Mouse (Mus musculus) brain, embryonic 18.5 days (tissue): ENCODE results near the gene Dennd6a.
A peak's percentile ranks its signal among the peaks of the same experiment; 100 is the strongest.
"Not testable (repeated sequence)": the region's sequence is repeated elsewhere in the genome, so short reads cannot be mapped to it uniquely, and the experiment has no call there.

Experiments used
- DNase-seq: peaks from one replicate; pipeline ENCODE4 v3.0.0-alpha.2; 2012; ENCODE audit warnings: low read depth, low spot score

Dennd6a gene

DNA sequence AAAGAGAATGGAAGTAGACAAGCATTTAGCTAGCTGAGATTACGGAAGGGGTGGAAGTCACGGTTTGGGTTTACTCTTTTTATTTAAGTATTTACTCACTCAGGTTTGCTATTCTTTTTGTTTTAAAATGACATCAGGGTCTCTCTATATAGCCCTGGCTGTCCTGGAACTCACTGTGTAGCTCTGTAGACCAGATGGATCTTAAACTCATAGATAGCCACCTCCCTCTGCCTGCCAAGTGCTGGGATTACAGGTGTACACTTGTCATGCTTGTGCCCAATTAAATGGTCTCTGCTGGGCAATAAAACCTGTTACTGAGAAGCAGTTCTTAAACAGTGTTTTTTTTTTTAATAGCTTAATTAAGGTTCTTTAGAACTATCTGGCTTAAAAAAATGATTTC, 66.3 kb downstream of the Dennd6a start:
- DNase-seq, result no peak

DNA sequence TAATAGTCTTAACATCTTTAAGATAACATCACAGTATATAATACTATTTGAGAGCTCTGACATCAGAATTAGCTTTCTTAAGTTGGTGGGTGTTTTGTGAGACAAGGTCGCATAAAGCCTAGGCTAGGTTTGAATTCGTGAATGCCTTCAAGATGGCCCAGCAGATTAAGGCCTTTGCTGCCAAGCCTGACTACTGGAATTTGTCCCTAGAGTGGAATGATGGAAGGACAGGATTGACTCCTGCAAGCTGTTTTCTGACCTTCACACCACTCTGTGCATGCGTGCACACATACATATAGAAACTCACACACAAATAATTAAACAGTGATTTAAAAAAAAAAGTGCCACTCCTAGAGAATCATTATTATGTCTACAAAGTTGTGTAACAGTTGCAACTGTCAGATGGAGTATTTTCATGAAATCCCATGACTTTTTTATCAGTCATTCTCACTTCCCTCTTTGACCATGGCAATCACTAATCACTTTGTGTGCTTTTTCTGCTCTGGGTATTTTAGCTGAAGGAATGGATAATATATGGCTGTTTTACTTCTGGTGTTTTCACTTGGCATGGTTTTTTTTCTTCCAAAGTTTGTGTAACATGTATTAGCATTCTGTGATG, 69.5 kb downstream of the Dennd6a start:
- DNase-seq, result no peak

- no peak for DNase-seq
These were observed 72.5 kb downstream of the Dennd6a start for GRCm38 (mm10) chr14:26645989-26646650.

DNA sequence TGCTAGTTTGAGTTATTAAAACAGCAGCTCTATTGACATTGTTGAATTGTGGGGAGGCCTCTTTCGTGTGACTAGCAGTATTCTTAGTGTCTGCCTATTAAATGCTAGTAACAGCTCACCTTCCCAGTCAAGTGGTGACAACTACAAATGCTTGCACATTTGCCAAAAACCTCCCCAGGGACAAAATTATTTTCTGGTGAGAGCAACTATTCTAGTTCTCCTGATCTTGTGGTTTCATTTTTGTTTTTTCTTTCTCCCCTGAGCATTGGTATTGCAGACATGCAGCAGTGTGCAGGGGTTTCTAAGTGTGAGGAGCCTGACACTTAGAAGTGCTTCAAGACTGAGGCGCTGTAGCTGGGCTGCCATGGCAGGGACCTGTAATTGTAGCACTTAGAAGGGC, 74.2 kb downstream of the Dennd6a start:
- DNase-seq, result no peak

GRCm38 (mm10) chr14:26651901-26652300, 78.2 kb downstream of the Dennd6a start:
- DNase-seq, result no peak

- DNase-seq, result no peak
These were observed 84.5 kb downstream of the Dennd6a start for GRCm38 (mm10) chr14:26658178-26658577.

GRCm38 (mm10) chr14:26660233-26660632, 86.6 kb downstream of the Dennd6a start:
- no peak for DNase-seq

DNA sequence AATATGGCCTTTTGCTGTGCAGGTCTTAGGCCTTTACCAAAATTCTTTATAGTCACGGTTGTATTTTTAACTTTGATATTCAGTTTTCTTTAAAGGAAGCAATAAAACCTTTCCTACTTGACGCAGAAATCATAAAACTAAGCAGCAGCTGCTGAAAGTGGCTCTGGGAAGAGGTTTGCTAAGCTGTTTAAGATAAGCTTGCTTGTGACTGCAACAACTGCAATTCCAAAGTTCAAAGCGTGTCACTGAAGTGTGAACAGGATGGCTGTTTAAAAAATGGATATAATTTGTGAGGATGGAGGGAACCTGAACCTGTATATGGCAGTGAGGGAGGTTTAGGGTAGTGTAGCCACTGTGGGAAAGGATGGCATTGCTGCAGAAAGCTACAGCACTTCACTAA, 88.4 kb downstream of the Dennd6a start:
- no peak for DNase-seq

- no peak for DNase-seq
These were observed 88.8 kb downstream of the Dennd6a start for GRCm38 (mm10) chr14:26662488-26662887.

DNA sequence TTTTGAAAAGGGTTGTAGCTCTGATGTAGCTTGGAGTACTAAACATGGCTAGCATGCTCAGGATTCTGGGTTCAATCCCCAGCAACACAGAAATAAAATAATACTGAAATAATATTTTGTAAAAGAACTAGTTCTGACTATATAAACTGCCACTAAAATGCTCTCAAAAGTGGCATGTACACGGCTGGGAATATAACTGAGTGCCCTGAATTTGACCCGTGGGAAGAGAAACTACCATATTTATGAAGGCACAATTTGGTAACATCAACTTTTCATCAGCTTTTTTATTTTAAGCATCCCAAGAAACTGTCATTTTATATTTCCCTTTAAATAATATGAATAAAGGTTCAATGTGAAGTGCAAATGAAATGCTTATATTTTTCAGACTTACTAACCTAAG, 90.2 kb downstream of the Dennd6a start:
- DNase-seq, result no peak

- no peak for DNase-seq
These were observed 94.3 kb downstream of the Dennd6a start for GRCm38 (mm10) chr14:26667991-26668370.

DNA sequence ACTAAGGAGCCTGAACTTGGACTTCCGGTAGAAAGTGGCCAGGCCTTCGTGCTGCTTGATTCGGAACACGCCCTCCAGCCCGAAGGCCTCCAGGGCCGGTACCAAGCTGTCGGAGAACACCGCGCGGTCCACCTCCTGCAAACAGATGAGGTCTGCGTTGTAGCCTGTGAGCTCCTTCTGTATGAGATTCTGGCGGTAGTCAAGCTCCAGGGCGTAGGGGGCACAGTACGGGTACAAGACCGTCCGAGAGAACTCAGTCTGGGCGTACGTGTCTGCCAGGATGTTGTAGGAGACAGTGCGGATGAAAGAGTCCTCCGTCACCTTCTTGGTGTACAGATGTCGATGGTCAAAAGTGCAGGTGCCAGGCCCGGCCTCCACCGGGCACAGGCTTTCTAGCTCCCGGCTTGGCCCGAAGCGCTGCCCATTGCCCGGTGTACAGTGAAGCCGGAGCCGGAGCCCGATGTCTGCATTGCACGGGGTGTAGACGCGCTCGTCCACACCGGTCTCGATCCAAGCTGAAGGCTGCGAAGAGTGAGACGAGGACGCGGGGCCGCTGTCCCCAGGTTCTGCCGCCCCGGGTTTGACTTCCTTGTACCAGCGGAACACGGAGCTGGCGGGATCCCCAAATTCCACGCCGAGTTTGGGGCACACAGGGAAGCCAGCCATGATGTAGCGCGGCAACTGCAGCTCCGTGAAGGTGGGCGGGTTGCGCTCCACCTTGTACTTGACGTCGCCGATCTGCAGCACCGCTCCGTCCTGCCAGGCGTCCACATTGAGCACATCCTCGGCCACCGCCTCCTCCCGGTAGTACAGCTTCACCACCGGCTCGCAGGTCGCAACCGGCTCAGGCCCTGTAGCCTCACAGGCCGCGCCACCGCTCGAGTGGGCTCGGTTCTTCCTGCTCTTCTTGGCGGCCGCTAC, 95.0 kb downstream of the Dennd6a start:
- DNase-seq, result no peak

DNA sequence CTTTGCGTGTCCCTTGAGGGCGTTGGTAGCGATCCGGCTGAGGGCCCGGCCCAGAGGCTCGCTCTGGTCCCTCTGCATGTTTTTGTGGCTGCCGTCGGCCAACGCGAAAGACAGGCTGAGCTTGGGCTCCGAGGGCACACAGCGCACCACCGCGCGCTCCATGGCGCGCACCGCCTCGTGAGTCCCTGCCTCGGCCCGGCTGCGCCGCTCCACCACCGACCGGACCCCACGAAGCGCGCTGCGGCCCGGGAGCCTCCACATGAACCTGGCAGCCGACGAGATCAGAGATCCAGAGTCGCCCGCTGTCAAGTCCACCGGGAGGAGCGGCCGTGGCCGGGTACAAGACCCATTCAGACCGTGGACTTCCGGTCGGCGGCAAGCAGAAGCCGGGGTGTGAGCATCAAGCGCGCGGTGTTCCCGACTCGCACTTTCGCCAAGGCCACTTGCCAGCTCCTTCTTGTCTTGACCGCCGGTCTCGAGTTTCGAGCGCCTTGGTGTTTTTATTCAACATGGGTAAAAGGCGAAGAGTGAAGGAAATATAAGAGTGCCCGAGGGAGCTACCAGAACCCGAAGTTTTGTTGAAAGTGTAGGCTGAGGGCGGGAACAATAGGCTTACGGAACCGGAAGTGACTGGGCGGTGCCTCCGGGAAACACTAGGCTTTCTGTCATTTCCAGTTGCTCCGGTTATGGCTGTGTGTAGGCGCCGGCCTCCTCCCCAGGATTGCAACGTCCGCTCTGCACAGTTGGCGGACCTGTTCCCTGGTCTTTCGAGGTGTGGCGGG, 95.8 kb downstream of the Dennd6a start, which contains the start of gene Pde12:
Gene Pde12 (minus strand): TSS at position 592 of the 782 bp plus-strand sequence.
- peak; percentile 87 for DNase-seq

DNA sequence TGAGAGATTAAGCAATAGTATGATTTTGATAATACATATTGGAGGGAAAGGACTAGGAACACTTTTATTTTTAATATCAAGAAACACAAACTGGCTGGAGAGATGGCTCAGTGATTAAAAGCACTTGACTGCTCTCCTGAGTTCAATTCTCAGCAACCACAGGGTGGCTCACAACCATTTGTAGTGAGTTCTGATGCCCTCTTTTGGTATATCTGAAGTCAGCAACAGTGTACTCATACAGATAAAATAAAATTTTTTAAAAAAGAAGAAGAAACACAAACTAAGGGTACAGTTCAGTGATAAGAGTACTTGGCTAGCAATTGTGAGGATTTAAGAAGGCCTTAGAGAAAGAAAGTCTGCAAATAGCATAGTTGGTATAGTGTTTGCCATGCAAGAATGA, 97.3 kb downstream of the Dennd6a start:
- no peak for DNase-seq

- DNase-seq, result not testable (repeated sequence)
These were observed 98.4 kb downstream of the Dennd6a start for GRCm38 (mm10) chr14:26671870-26672615.

DNA sequence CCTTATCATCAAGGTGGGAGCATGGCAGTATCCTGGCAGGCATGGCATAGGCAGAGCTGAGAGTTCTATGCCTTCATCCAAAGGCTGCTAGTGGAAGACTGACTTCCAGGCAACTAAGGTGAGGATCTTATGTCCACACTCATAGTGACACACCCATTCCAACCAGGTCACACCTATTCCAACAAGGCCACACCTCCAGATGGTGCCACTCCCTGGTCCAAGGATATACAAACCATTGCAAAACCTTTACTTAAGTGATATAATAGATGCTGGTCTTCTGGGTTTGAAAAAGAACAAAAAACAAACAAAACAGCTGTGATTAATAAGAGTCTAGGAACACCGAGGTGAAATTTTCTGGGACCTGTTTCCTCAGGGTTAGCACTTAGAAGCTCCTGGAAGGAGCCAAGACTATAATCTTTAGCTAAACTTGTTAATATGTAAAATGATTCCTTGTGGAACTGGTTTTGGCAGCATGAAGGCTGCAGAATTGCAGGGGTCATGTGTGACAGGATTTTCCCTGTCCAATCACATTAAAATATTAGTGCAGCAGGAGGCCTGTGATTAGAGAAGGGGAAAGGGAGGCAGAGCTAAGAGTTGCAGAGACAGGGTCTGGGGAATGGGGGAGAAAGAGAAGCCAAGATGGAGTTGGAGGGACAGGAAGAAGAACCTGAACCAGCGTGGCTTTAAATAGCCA, 101.0 kb downstream of the Dennd6a start:
- not testable (repeated sequence) for DNase-seq

GRCm38 (mm10) chr14:26675371-26675770, 101.7 kb downstream of the Dennd6a start:
- no peak for DNase-seq

- DNase-seq, result no peak
These were observed 102.1 kb downstream of the Dennd6a start for GRCm38 (mm10) chr14:26675791-26676190.
